9 mouse cellular contexts compared by ENCODE assay signal in the genomic region with DNA sequence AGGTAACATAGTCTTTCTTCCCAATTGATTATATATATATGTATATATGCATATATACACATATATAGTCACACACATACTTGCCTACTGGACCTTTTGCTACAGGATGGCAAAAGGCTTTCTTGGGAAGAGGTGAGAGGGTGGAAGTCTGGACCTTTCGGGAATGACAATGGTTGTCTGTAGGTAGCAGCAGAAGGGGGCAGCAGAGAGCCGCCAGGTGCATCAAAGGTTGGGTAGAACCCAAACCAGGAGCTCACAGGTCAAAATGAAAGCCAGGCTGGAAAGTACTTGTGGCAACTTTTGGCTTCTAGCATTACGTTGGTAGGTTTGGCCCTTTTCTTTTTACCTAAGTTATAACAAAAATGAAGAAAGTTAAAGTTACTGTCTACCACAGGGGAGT. TPM values are rescaled to one million over a fixed set of nuclear protein-coding genes. Genes with fewer than 3 reads are reported as not detected.
DNase-seq lines count a peak whose midpoint lies in the region; ATAC-seq and TF ChIP-seq lines count a peak whose summit lies in the region.
"Had no signal": no experiment of that assay in that cellular context is flagged by ENCODE, and none has a peak within 500 bp of the region (broad histone marks: within the 10 kb centered on the region; RNA-seq: fewer than 3 reads in every experiment).

No protein-coding gene starts in this region.

- DNase-seq in gastrocnemius, adult 2 months: peak; percentile 56
- DNase-seq in gastrocnemius, postnatal 14 days: no peak
- peak; percentile 39 for DNase-seq in urinary bladder, postnatal 14 days (ENCODE audit: low spot score)
- DNase-seq in urinary bladder, adult 2 months (ENCODE audit: low spot score): no peak
- peak; percentile 70 to 85 for DNase-seq in cerebellum, postnatal 25 days
- DNase-seq in lung, postnatal 0 days (ENCODE audit: low spot score): peak; percentile 63
- DNase-seq in forebrain, embryonic 11.5 days (ENCODE audit: low spot score): no peak

- H3K9me3 ChIP-seq in lung, postnatal 0 days (ENCODE audit: low read length): no peaks in the 10 kb centered on the region
- no peaks in the 10 kb centered on the region for H3K9me3 ChIP-seq in forebrain, embryonic 11.5 days (ENCODE audit: control insufficient read depth, low read length)
- no peaks in the 10 kb centered on the region for H3K9me3 ChIP-seq in hindbrain, embryonic 12.5 days (replicated peaks)
- H3K9me3 ChIP-seq: limb, embryonic 13.5 days had no signal

- H3K27ac ChIP-seq in gastrocnemius, adult 2 months: no peak overlapping the region
- no peak overlapping the region for H3K27ac ChIP-seq in lung, postnatal 0 days (ENCODE audit: low read length)
- no peak overlapping the region for H3K27ac ChIP-seq in forebrain, embryonic 11.5 days (ENCODE audit: low read depth, low read length)
- H3K27ac ChIP-seq in hindbrain, embryonic 12.5 days: no peak overlapping the region
- H3K27ac ChIP-seq: limb, embryonic 13.5 days had no signal

- no peak overlapping the region for H3K4me2 ChIP-seq in lung, postnatal 0 days (replicated peaks; ENCODE audit: low read depth, low read length)
- H3K4me2 ChIP-seq in forebrain, embryonic 11.5 days (ENCODE audit: low read depth, low read length, severe bottlenecking): no peak overlapping the region
- no peak overlapping the region for H3K4me2 ChIP-seq in hindbrain, embryonic 12.5 days (replicated peaks)
- H3K4me2 ChIP-seq: limb, embryonic 13.5 days had no signal

- no peaks in the 10 kb centered on the region for H3K36me3 ChIP-seq in lung, postnatal 0 days (ENCODE audit: insufficient read depth, low read length)
- no peaks in the 10 kb centered on the region for H3K36me3 ChIP-seq in forebrain, embryonic 11.5 days (ENCODE audit: control insufficient read depth, insufficient read depth, low read length)
- H3K36me3 ChIP-seq in hindbrain, embryonic 12.5 days: no peaks in the 10 kb centered on the region
- H3K36me3 ChIP-seq: limb, embryonic 13.5 days had no signal

- no peaks in the 10 kb centered on the region for H3K27me3 ChIP-seq in lung, postnatal 0 days (replicated peaks; ENCODE audit: insufficient read depth, low read length)
- H3K27me3 ChIP-seq in forebrain, embryonic 11.5 days (ENCODE audit: control insufficient read depth, insufficient read depth, low read length): no peaks in the 10 kb centered on the region
- H3K27me3 ChIP-seq in hindbrain, embryonic 12.5 days: no peaks in the 10 kb centered on the region
- H3K27me3 ChIP-seq: limb, embryonic 13.5 days had no signal

- H3K4me1 ChIP-seq in lung, postnatal 0 days (ENCODE audit: insufficient read depth, low read depth, low read length): no peaks in the 10 kb centered on the region
- no peaks in the 10 kb centered on the region for H3K4me1 ChIP-seq in forebrain, embryonic 11.5 days (replicated peaks; ENCODE audit: control insufficient read depth, insufficient read depth, low read length)
- no peaks in the 10 kb centered on the region for H3K4me1 ChIP-seq in hindbrain, embryonic 12.5 days

- WGBS in lung, postnatal 0 days: 47% methylated on average over 3 of the region's 3 CpGs
- 38% methylated on average over 3 of the region's 3 CpGs for WGBS in forebrain, embryonic 11.5 days
- WGBS in hindbrain, embryonic 12.5 days: 43% methylated on average over 3 of the region's 3 CpGs

- no peak overlapping the region for H3K4me3 ChIP-seq in gastrocnemius, adult 2 months
- H3K4me3 ChIP-seq in lung, postnatal 0 days (ENCODE audit: low read depth, low read length): no peak overlapping the region
- H3K4me3 ChIP-seq in forebrain, embryonic 11.5 days (ENCODE audit: low read depth, low read length): no peak overlapping the region
- no peak overlapping the region for H3K4me3 ChIP-seq in hindbrain, embryonic 12.5 days
- H3K4me3 ChIP-seq: limb, embryonic 13.5 days had no signal

- intact Hi-C loops in gastrocnemius, adult 2 months (cut with DNase I): loop anchor here (2.0 to 10.0 kb wide), 2 partner anchors 447 to 499 kb away; no protein-coding TSS in a partner anchor
- intact Hi-C loops in gastrocnemius, postnatal 14 days (cut with DNase I; ENCODE audit: low total_unique reads): no loop called here

- TF ChIP-seq EP300 in lung, postnatal 0 days (IDR thresholded peaks at IDR 0.05): no peak

- no peak for ATAC-seq in lung, postnatal 0 days
- no peak for ATAC-seq in forebrain, embryonic 11.5 days (replicated peaks; ENCODE audit: low FRiP score)
- no peak for ATAC-seq in hindbrain, embryonic 12.5 days (ENCODE audit: low FRiP score)

- peak; percentile 81 for TF ChIP-seq CTCF in gastrocnemius, adult 2 months (IDR thresholded peaks at IDR 0.05)
- peak; percentile 73 for TF ChIP-seq CTCF in lung, postnatal 0 days (IDR thresholded peaks at IDR 0.05)

- H3K9ac ChIP-seq in lung, postnatal 0 days (replicated peaks; ENCODE audit: low read depth): no peak overlapping the region
- no peak overlapping the region for H3K9ac ChIP-seq in forebrain, embryonic 11.5 days (ENCODE audit: low read length)
- H3K9ac ChIP-seq in hindbrain, embryonic 12.5 days: no peak overlapping the region
- H3K9ac ChIP-seq: limb, embryonic 13.5 days had no signal

RNA-seq across cellular contexts. Expression of a gene that starts 6.0 kb away (rescaled TPM):
- not detected for total RNA-seq in gastrocnemius, adult 2 months (2021)
- total RNA-seq in gastrocnemius, postnatal 14 days (2021): 1 to 10 TPM in 1 of 2 experiments, not detected in 1; 1.3 TPM
- 0.16 and 0.18 TPM in 2 replicates for polyA plus RNA-seq in urinary bladder, adult 2 months (2012; rRNA removed)
- 2.7 and 3.0 TPM in 2 replicates for polyA plus RNA-seq in lung, postnatal 0 days (2015; fragmentation: Nextera tagmentation; extraction: Ambion mirVana)
- 4.0 TPM in 2 replicates for polyA plus RNA-seq in forebrain, embryonic 11.5 days (2014; fragmentation: Nextera tagmentation; extraction: Ambion mirVana)
- polyA plus RNA-seq in hindbrain, embryonic 12.5 days (2016; fragmentation: Nextera tagmentation; extraction: Ambion mirVana): 4.0 and 6.3 TPM in 2 replicates

RNA-seq across cellular contexts. Expression of a gene that starts 25.7 kb away (rescaled TPM):
- total RNA-seq in gastrocnemius, adult 2 months (2021): under 1 TPM; 0.18 to 0.20 TPM
- total RNA-seq in gastrocnemius, postnatal 14 days (2021): under 1 TPM; 0.14 to 0.29 TPM
- 0.04 and 0.07 TPM in 2 replicates for polyA plus RNA-seq in urinary bladder, adult 2 months (2012; rRNA removed)
- polyA plus RNA-seq in lung, postnatal 0 days (2015; fragmentation: Nextera tagmentation; extraction: Ambion mirVana): 0.12 TPM in 1 of 2 replicates, not detected in the other
- not detected in 2 replicates for polyA plus RNA-seq in forebrain, embryonic 11.5 days (2014; fragmentation: Nextera tagmentation; extraction: Ambion mirVana)
- 0.21 and 0.34 TPM in 2 replicates for polyA plus RNA-seq in hindbrain, embryonic 12.5 days (2016; fragmentation: Nextera tagmentation; extraction: Ambion mirVana)

RNA-seq across cellular contexts. Expression of a gene that starts 25.8 kb away (rescaled TPM):
- total RNA-seq in gastrocnemius, adult 2 months (2021): 10 to 100 TPM in 1 of 2 experiments, 1 to 10 TPM in 1; 7.1 to 11.4 TPM
- 1 to 10 TPM; 7.9 to 8.3 TPM for total RNA-seq in gastrocnemius, postnatal 14 days (2021)
- 23.8 and 26.2 TPM in 2 replicates for polyA plus RNA-seq in urinary bladder, adult 2 months (2012; rRNA removed)
- 14.6 TPM in 2 replicates for polyA plus RNA-seq in lung, postnatal 0 days (2015; fragmentation: Nextera tagmentation; extraction: Ambion mirVana)
- 54.2 and 60.2 TPM in 2 replicates for polyA plus RNA-seq in forebrain, embryonic 11.5 days (2014; fragmentation: Nextera tagmentation; extraction: Ambion mirVana)
- 37.0 and 38.9 TPM in 2 replicates for polyA plus RNA-seq in hindbrain, embryonic 12.5 days (2016; fragmentation: Nextera tagmentation; extraction: Ambion mirVana)

RNA-seq across cellular contexts. Expression of a gene that starts 32.8 kb away (rescaled TPM):
- not detected for total RNA-seq in gastrocnemius, adult 2 months (2021)
- total RNA-seq in gastrocnemius, postnatal 14 days (2021): under 1 TPM; 0.13 to 0.25 TPM
- not detected in 2 replicates for polyA plus RNA-seq in urinary bladder, adult 2 months (2012; rRNA removed)
- polyA plus RNA-seq in lung, postnatal 0 days (2015; fragmentation: Nextera tagmentation; extraction: Ambion mirVana): 0.05 and 0.07 TPM in 2 replicates
- 5.4 and 5.6 TPM in 2 replicates for polyA plus RNA-seq in forebrain, embryonic 11.5 days (2014; fragmentation: Nextera tagmentation; extraction: Ambion mirVana)
- 1.7 and 1.9 TPM in 2 replicates for polyA plus RNA-seq in hindbrain, embryonic 12.5 days (2016; fragmentation: Nextera tagmentation; extraction: Ambion mirVana)

Comparison
In these comparisons a context has a peak if more than half of its experiments do, and no peak if none do; other contexts are left out.
1. DNase-seq: peak in gastrocnemius, adult 2 months (single experiment), urinary bladder, postnatal 14 days (single experiment), cerebellum, postnatal 25 days (2 of 2) and lung, postnatal 0 days (single experiment); none in gastrocnemius, postnatal 14 days (single experiment), urinary bladder, adult 2 months (single experiment) and forebrain, embryonic 11.5 days (single experiment).